9 mouse cellular contexts compared by ENCODE assay signal in the genomic region with DNA sequence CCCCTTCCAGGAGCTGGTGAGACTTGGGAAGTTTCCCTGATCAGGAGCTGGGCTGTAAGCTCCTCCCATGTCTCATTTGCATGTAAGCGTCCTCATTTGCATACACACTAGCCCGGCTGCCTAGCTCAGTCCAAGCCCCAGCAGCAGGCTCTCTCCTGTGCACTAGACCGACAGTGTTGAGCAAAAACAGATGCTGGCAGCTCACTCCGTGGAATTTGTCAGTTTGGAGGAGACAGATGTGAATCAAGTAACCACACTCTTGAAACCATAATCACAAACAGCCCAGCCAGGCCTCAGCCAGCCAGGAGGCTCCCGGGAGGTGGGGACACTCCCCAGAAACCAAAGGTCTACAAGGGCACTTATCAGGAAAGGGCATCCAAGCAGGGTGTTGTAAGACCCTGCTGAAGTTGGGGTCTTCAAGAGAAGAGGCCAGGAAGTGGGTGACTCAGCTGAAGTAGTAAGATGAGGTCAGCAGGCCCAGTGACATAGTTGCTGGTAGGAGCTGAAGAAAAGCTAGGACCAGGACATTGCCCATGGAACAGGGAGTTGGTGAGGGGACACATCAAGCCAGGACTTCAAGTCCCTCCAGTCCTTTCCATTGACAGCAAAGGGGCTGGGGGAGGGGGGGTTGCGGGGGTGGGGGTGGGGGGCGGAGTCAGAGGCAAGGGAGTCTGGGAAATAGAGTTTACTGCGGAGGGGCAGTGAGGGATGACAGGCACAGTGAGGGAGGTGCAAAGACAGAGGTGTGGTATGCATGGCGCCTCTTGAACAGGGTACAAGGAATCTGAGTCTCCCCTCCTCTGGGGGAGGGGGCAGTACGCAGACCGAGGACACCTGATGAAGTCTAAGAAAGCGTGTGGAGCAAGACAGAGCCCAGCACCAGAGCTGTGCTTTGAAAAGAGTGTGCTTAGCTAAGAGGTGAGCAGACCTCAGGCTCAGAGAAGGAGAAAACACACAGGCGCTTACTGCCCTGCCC. TPM values are rescaled to one million over a fixed set of nuclear protein-coding genes. Genes with fewer than 3 reads are reported as not detected.
DNase-seq lines count a peak whose midpoint lies in the region; ATAC-seq and TF ChIP-seq lines count a peak whose summit lies in the region.
"Had no signal": no experiment of that assay in that cellular context is flagged by ENCODE, and none has a peak within 500 bp of the region (broad histone marks: within the 10 kb centered on the region; RNA-seq: fewer than 3 reads in every experiment).

No protein-coding gene starts in this region.

- no peak overlapping the region for H3K9ac ChIP-seq in MEL (ENCODE audit: control insufficient read depth, low read depth, low read length, poor library complexity, severe bottlenecking)
- H3K9ac ChIP-seq in heart, embryonic 16.5 days (ENCODE audit: low read length): 0 out of 2 replicates have a peak overlapping the region, but pooled peaks have one; percentile 23
- H3K9ac ChIP-seq in midbrain, embryonic 16.5 days (ENCODE audit: low read depth, low read length): no peak overlapping the region

- peak; percentile 75 for ATAC-seq in heart, embryonic 16.5 days (replicated peaks; ENCODE audit: extremely low read depth, insufficient read depth, low FRiP score)
- ATAC-seq in midbrain, embryonic 16.5 days: peak; percentile 74; the same call in 1 of the 2 replicates

- no peaks in the 10 kb centered on the region for H3K36me3 ChIP-seq in MEL (ENCODE audit: control insufficient read depth in 1 of 2, insufficient read depth in 2 of 2, low read length in 2 of 2)
- no peaks in the 10 kb centered on the region for H3K36me3 ChIP-seq in embryonic facial prominence, embryonic 10.5 days (replicated peaks)
- H3K36me3 ChIP-seq in heart, embryonic 16.5 days (ENCODE audit: control insufficient read depth, insufficient read depth): no peaks in the 10 kb centered on the region
- H3K36me3 ChIP-seq in midbrain, embryonic 16.5 days (ENCODE audit: control insufficient read depth, insufficient read depth, low read length): no peaks in the 10 kb centered on the region

- no peak for TF ChIP-seq RAD21 in MEL (IDR thresholded peaks at IDR 0.05; ENCODE audit: low read depth, low read length)

- no peak for TF ChIP-seq POLR2A in MEL (IDR thresholded peaks at IDR 0.05; ENCODE audit: control insufficient read depth in 1 of 2, insufficient read depth in 1 of 2, low read depth in 1 of 2, low read length in 2 of 2, poor library complexity in 1 of 2)

- H3K4me2 ChIP-seq in heart, embryonic 16.5 days (ENCODE audit: low read depth, low read length): no peak overlapping the region
- H3K4me2 ChIP-seq in midbrain, embryonic 16.5 days (ENCODE audit: low read length): no peak overlapping the region

- no peak for TF ChIP-seq CTCF in MEL (IDR thresholded peaks at IDR 0.05 in 2 of 3, conservative IDR thresholded peaks at IDR 0.05 in 1 of 3; ENCODE audit: control insufficient read depth in 1 of 3, insufficient read depth in 1 of 3, low read depth in 2 of 3, low read length in 3 of 3, poor library complexity in 1 of 3, severe bottlenecking in 1 of 3)
- TF ChIP-seq CTCF in left cerebral cortex, adult 2 months (IDR thresholded peaks at IDR 0.05): no peak

- H3K4me3 ChIP-seq in MEL (ENCODE audit: control insufficient read depth in 1 of 2, insufficient read depth in 1 of 2, low read depth in 2 of 2, low read length in 2 of 2): no peak overlapping the region
- peak overlapping the region; percentile 29; the same call in 1 of the 2 replicates for H3K4me3 ChIP-seq in embryonic facial prominence, embryonic 10.5 days
- no peak overlapping the region for H3K4me3 ChIP-seq in heart, embryonic 16.5 days (ENCODE audit: low read length)
- H3K4me3 ChIP-seq in midbrain, embryonic 16.5 days (ENCODE audit: low read depth, low read length): no peak overlapping the region
- H3K4me3 ChIP-seq in left cerebral cortex, adult 2 months: no peak overlapping the region
- H3K4me3 ChIP-seq: erythroblast, embryonic 14.5 days had no signal

- no peaks in the 10 kb centered on the region for H3K27me3 ChIP-seq in MEL (ENCODE audit: control insufficient read depth in 1 of 2, insufficient read depth in 2 of 2, low read length in 2 of 2)
- H3K27me3 ChIP-seq in embryonic facial prominence, embryonic 10.5 days (replicated peaks; ENCODE audit: low read depth, poor library complexity, severe bottlenecking): peaks cover 20% of the 10 kb centered on the region
- H3K27me3 ChIP-seq in heart, embryonic 16.5 days (ENCODE audit: control insufficient read depth, insufficient read depth, low read length): no peaks in the 10 kb centered on the region
- H3K27me3 ChIP-seq in midbrain, embryonic 16.5 days (ENCODE audit: control insufficient read depth, insufficient read depth, low read depth, low read length): no peaks in the 10 kb centered on the region

- intact Hi-C loops in left cerebral cortex, adult 2 months (cut with DNase I): no loop called here

- no peak for TF ChIP-seq EP300 in MEL (IDR thresholded peaks at IDR 0.05; ENCODE audit: low read depth in 1 of 2, low read length in 2 of 2)

- H3K4me1 ChIP-seq in MEL (ENCODE audit: control insufficient read depth in 1 of 2, insufficient read depth in 2 of 2, low read length in 2 of 2): no peaks in the 10 kb centered on the region
- peaks cover 75% of the 10 kb centered on the region for H3K4me1 ChIP-seq in embryonic facial prominence, embryonic 10.5 days
- peaks cover 28% of the 10 kb centered on the region for H3K4me1 ChIP-seq in heart, embryonic 16.5 days (ENCODE audit: control insufficient read depth, insufficient read depth, low read length)
- H3K4me1 ChIP-seq in midbrain, embryonic 16.5 days (ENCODE audit: control insufficient read depth, insufficient read depth, low read length): peaks cover 9% of the 10 kb centered on the region

- H3K79me2 ChIP-seq in MEL (ENCODE audit: control insufficient read depth, insufficient read depth, low read length, poor library complexity): no peaks in the 10 kb centered on the region

- DNase-seq in MEL (ENCODE audit: low read depth, low spot score): peak; percentile 34
- DNase-seq in embryonic facial prominence, embryonic 10.5 days (ENCODE audit: low spot score): peak; percentile 88
- DNase-seq in kidney, postnatal 36 days: peak; percentile 51
- DNase-seq in left cerebral cortex, adult 2 months (ENCODE audit: extremely low spot score in 1 of 2, low spot score in 2 of 2): no peak
- no peak for DNase-seq in B cell, adult 2 months
- no peak for DNase-seq in right cerebral cortex, postnatal 14 days

- H3K27ac ChIP-seq in MEL (ENCODE audit: control insufficient read depth, low read depth, low read length): no peak overlapping the region
- H3K27ac ChIP-seq in embryonic facial prominence, embryonic 10.5 days (replicated peaks): peak overlapping the region; percentile 79
- peak overlapping the region; percentile 69 for H3K27ac ChIP-seq in heart, embryonic 16.5 days (ENCODE audit: low read length)
- no peak overlapping the region; the same call in 1 of the 2 replicates for H3K27ac ChIP-seq in midbrain, embryonic 16.5 days (ENCODE audit: low read length)
- no peak overlapping the region for H3K27ac ChIP-seq in left cerebral cortex, adult 2 months

- WGBS in embryonic facial prominence, embryonic 10.5 days: 16% methylated on average over 13 of the region's 13 CpGs
- 24% methylated on average over 11 of the region's 13 CpGs for WGBS in heart, embryonic 16.5 days
- WGBS in midbrain, embryonic 16.5 days: 24% methylated on average over 12 of the region's 13 CpGs

- no peaks in the 10 kb centered on the region for H3K9me3 ChIP-seq in MEL (replicated peaks; ENCODE audit: insufficient read depth, low read length)
- H3K9me3 ChIP-seq in embryonic facial prominence, embryonic 10.5 days: no peaks in the 10 kb centered on the region
- H3K9me3 ChIP-seq in heart, embryonic 16.5 days (replicated peaks; ENCODE audit: control insufficient read depth, low read length): no peaks in the 10 kb centered on the region
- H3K9me3 ChIP-seq in midbrain, embryonic 16.5 days (replicated peaks; ENCODE audit: control insufficient read depth, low read length, poor library complexity, severe bottlenecking): no peaks in the 10 kb centered on the region

TF ChIP-seq in MEL, 35 proteins besides CTCF, POLR2A, EP300 and RAD21:
- no peak for TF ChIP-seq USF2 (IDR thresholded peaks at IDR 0.05; ENCODE audit: borderline replicate concordance in 1 of 2, insufficient read depth in 1 of 2, low read depth in 1 of 2, low read length in 2 of 2)
- no peak for TF ChIP-seq KAT2A (conservative IDR thresholded peaks at IDR 0.05; ENCODE audit: low read depth, low read length)
- TF ChIP-seq HCFC1 (IDR thresholded peaks at IDR 0.05; ENCODE audit: low read depth, low read length): no peak
- no peak for TF ChIP-seq ZNF384 (IDR thresholded peaks at IDR 0.05; ENCODE audit: low read depth, low read length)

RNA-seq across cellular contexts. Expression of a gene that starts 11.1 kb away (rescaled TPM):
- 23.1 and 23.6 TPM in 2 replicates for total RNA-seq in MEL (2012; rRNA removed)
- 100 to 1,000 TPM in 1 of 2 experiments, 10 to 100 TPM in 1; 66.9 to 128 TPM for polyA plus RNA-seq in MEL (2012; ENCODE audit: insufficient read depth in 1 of 2, insufficient read length in 2 of 2, low read depth in 1 of 2, low replicate concordance in 2 of 2, missing spikeins in 1 of 2)
- 9.9 and 10.2 TPM in 2 replicates for polyA plus RNA-seq in embryonic facial prominence, embryonic 10.5 days (2016; fragmentation: Nextera tagmentation; extraction: Ambion mirVana)
- 7.7 and 9.7 TPM in 2 replicates for polyA plus RNA-seq in heart, embryonic 16.5 days (2015; fragmentation: Nextera tagmentation; extraction: Ambion mirVana)
- 13.3 and 17.6 TPM in 2 replicates for polyA plus RNA-seq in midbrain, embryonic 16.5 days (2015; fragmentation: Nextera tagmentation; extraction: Ambion mirVana)
- total RNA-seq in left cerebral cortex, adult 2 months (2021): 100 to 1,000 TPM in 1 of 2 experiments, 10 to 100 TPM in 1; 77.7 to 105 TPM

RNA-seq across cellular contexts. Expression of a gene that starts 39.9 kb away (rescaled TPM):
- total RNA-seq in MEL (2012; rRNA removed): not detected in 2 replicates
- not detected for polyA plus RNA-seq in MEL (2012; ENCODE audit: insufficient read depth in 1 of 2, insufficient read length in 2 of 2, low read depth in 1 of 2, low replicate concordance in 2 of 2, missing spikeins in 1 of 2)
- polyA plus RNA-seq in embryonic facial prominence, embryonic 10.5 days (2016; fragmentation: Nextera tagmentation; extraction: Ambion mirVana): 0.83 and 0.86 TPM in 2 replicates
- polyA plus RNA-seq in heart, embryonic 16.5 days (2015; fragmentation: Nextera tagmentation; extraction: Ambion mirVana): 0.66 and 0.79 TPM in 2 replicates
- polyA plus RNA-seq in midbrain, embryonic 16.5 days (2015; fragmentation: Nextera tagmentation; extraction: Ambion mirVana): 2.1 and 2.4 TPM in 2 replicates
- total RNA-seq in left cerebral cortex, adult 2 months (2021): 1 to 10 TPM in 1 of 2 experiments, under 1 TPM in 1; 0.68 to 1.0 TPM
- polyA plus RNA-seq: erythroblast, embryonic 14.5 days had no signal

Comparison
In these comparisons a context has a peak if more than half of its experiments do, and no peak if none do; other contexts are left out.
1. DNase-seq: peak in MEL (single experiment), embryonic facial prominence, embryonic 10.5 days (single experiment) and kidney, postnatal 36 days (2 of 2); none in left cerebral cortex, adult 2 months (0 of 2), B cell, adult 2 months (0 of 2) and right cerebral cortex, postnatal 14 days (single experiment).
2. H3K27ac ChIP-seq: peak in embryonic facial prominence, embryonic 10.5 days (single experiment) and heart, embryonic 16.5 days (single experiment); none in MEL (single experiment), midbrain, embryonic 16.5 days (single experiment) and left cerebral cortex, adult 2 months (single experiment).